Mouse (Mus musculus) midbrain, embryonic 11.5 days (tissue): ENCODE measurements at regions not wholly inside any gene's neighbourhood (a gene's known extent, or its start where the extent isn't known, plus 50 kb on each side); places are given as distances from the start of the nearest gene placed in this dataset.

Experiments used
- ATAC-seq: fragments of 200-750 bp; cut with Nextera tagmentation; 2 replicates; pipeline ENCODE4 v1.8.0; 2017; ENCODE audit warnings: moderate TSS enrichment, moderate library complexity; ENCODE audit not compliant: low FRiP score
- DNase-seq: peaks from one replicate; pipeline ENCODE4 v3.0.0; 2015; ENCODE audit warnings: low spot score; ENCODE audit errors: missing footprints
- H3K27ac ChIP-seq: fragments of 300-500 bp; sonication (generic); 2 replicates; pipeline ENCODE4 v1.5.1; 2014; ENCODE audit warnings: low read depth, low read length
- H3K27me3 ChIP-seq: fragments of 300-500 bp; sonication (generic); 2 replicates; pipeline ENCODE4 v1.6.1; 2014; ENCODE audit warnings: mild to moderate bottlenecking, low read length, moderate library complexity, mixed read lengths; ENCODE audit not compliant: control insufficient read depth, insufficient read depth
- H3K36me3 ChIP-seq: fragments of 300-500 bp; sonication (generic); 2 replicates; pipeline ENCODE4 v1.6.1; 2014; ENCODE audit warnings: mild to moderate bottlenecking, low read length, moderate library complexity, mixed read lengths; ENCODE audit not compliant: control insufficient read depth, insufficient read depth
- H3K4me1 ChIP-seq: fragments of 300-500 bp; sonication (generic); 2 replicates; pipeline ENCODE4 v1.6.1; 2014; ENCODE audit warnings: low read length; ENCODE audit not compliant: control insufficient read depth, insufficient read depth
- H3K4me2 ChIP-seq: fragments of 300-500 bp; sonication (generic); 2 replicates; pipeline ENCODE4 v1.6.1; 2014; ENCODE audit warnings: mild to moderate bottlenecking, moderate library complexity
- H3K4me3 ChIP-seq: fragments of 300-500 bp; sonication (generic); 2 replicates; pipeline ENCODE4 v1.5.1; 2014; ENCODE audit warnings: low read depth, low read length
- H3K9ac ChIP-seq: fragments of 300-500 bp; sonication (generic); 2 replicates; pipeline ENCODE4 v1.6.1; 2014; ENCODE audit warnings: low read length
- H3K9me3 ChIP-seq: fragments of 300-500 bp; sonication (generic); 2 replicates; pipeline ENCODE4 v1.6.1; 2016; ENCODE audit warnings: low read length; ENCODE audit not compliant: control insufficient read depth
- WGBS: fragments of 180-500 bp; shearing (Covaris S2); extraction: QIAGEN DNeasy Blood & Tissue Kit; methylation state at CpG from one replicate; pipeline ENCODE4 v1.1.7; 2014; 5-methylcytosine and 5-hydroxymethylcytosine counted together

DNA sequence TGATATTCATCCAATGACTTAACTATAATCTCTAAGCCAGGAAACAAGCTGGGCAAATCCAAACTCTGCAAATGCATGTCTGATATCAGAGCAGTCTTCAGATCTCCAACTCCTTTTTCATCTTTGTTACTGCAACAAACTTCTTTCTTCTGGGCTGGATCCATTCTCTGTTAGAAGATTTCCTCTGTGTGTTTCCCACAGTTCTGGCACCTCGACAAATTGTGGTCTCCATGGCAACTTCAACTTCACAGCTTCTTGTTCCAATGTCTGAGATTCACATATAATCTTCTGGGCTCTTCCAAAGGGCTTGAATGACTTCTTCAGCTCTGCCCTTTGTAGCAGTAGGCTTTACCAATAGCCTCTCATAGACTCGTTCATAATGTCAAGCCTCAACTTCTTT, 486.2 kb upstream of the Actrt1 start:
- WGBS, result 68% methylated on average over 2 of the region's 2 CpGs
- Histone ChIP-seq H3K27ac (no peak overlapping the region), H3K4me1 (no peaks in the 10 kb centered on the region), H3K36me3 (no peaks in the 10 kb centered on the region), H3K27me3 (no peaks in the 10 kb centered on the region), H3K9ac (no peak overlapping the region), H3K4me3 (no peak overlapping the region), H3K4me2 (no peak overlapping the region), H3K9me3 (no peaks in the 10 kb centered on the region)
- DNase-seq (peak; percentile 78), ATAC-seq (no peak)
